Mouse (Mus musculus) heart, embryonic 10.5 days (tissue): ENCODE measurements around the gene Vmac. TPM values are rescaled to one million over a fixed set of nuclear protein-coding genes. Genes with fewer than 3 reads are reported as not detected.

ENCODE experiments used
- DNase-seq: peaks from one replicate; pipeline ENCODE4 v3.0.0-alpha.2; 2017; ENCODE audit warnings: low spot score
- H3K27ac ChIP-seq: fragments of 300-500 bp; sonication (generic); 2 replicates; pipeline ENCODE4 v1.5.1; 2016; ENCODE audit warnings: mild to moderate bottlenecking
- H3K27me3 ChIP-seq: fragments of 300-500 bp; sonication (generic); 2 replicates; pipeline ENCODE4 v1.6.1; 2016; ENCODE audit warnings: mild to moderate bottlenecking; ENCODE audit not compliant: poor library complexity, insufficient read depth, severe bottlenecking
- H3K36me3 ChIP-seq: fragments of 300-500 bp; sonication (generic); 2 replicates; pipeline ENCODE4 v1.6.1; 2016; ENCODE audit warnings: mild to moderate bottlenecking, moderate library complexity
- H3K4me1 ChIP-seq: fragments of 300-500 bp; sonication (generic); 2 replicates; pipeline ENCODE4 v1.6.1; 2016; ENCODE audit warnings: mild to moderate bottlenecking
- H3K4me3 ChIP-seq: fragments of 300-500 bp; sonication (generic); 2 replicates; pipeline ENCODE4 v1.5.1; 2016; ENCODE audit warnings: mild to moderate bottlenecking, moderate library complexity
- H3K9me3 ChIP-seq: fragments of 300-500 bp; sonication (generic); 2 replicates; pipeline ENCODE4 v1.6.1; 2016; ENCODE audit warnings: mild to moderate bottlenecking, moderate library complexity
- WGBS: fragments of 180-500 bp; shearing (Covaris S2); methylation state at CpG from one replicate; pipeline ENCODE4 v1.1.7; 2016; 5-methylcytosine and 5-hydroxymethylcytosine counted together
- polyA plus RNA-seq: library from polyadenylated mRNA; unstranded; fragments of >200 nt; fragmentation: Nextera tagmentation; extraction: Ambion mirVana; gene quantifications from 2 replicates; pipeline ENCODE4 v1.2.1, GENCODE M21; 2016

Gene Vmac
- polyA plus RNA-seq, 1 experiment from 2014 or later, result 12.7 TPM

DNA sequence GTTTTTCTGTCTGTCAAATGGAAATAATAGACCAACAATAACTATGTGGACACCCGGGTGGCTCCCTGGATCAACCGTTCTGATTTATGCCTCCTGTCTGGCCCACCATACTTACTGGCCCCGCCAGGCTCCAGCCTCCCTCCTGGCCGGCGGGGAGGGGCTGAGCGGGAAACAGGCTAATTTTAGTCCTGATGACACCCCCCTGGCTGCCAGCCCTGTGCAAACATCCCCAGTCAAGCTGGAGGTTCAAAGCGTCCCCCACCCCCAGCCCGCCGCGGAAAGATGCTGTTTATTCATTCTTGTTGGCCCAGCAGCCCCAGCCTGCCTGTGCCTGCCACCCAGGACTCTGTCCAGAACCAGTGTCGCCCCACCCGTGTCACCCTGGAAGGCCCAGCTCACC is 10.3 kb upstream of the Vmac start:
- no peak for DNase-seq
- Histone ChIP-seq H3K27ac (peak overlapping the region; percentile 37), H3K4me3 (peak overlapping the region; percentile 27), H3K9me3 (no peaks in the 10 kb centered on the region), H3K27me3 (peaks cover 29% of the 10 kb centered on the region; the same call in 1 of the 2 replicates), H3K36me3 (peaks cover 21% of the 10 kb centered on the region), H3K4me1 (peaks cover 28% of the 10 kb centered on the region)
- 10% methylated on average over 12 of the region's 12 CpGs for WGBS

DNA sequence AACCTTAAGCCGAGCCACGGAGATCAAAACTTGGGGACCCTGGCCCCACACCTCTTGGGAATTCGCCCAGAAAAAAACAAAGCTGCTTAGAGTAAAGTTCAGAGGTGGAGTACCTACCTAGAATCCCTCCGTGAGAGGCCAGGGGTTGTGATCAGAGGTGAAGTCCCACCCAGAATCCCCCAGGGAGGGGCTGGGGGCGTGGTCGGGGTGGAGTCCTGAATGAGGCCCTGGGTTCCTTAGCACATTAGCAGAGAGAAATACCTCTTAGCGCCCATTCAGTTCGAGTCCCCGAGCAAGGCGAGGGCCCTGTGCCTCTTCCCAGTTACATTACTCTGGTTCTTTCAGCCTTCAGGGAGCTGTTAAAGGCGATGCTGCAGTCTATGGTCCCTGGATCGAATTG is 9.8 kb upstream of the Vmac start:
- peak; percentile 87 for DNase-seq
- 6% methylated on average over 12 of the region's 12 CpGs for WGBS
- Histone ChIP-seq H3K4me1 (peaks cover 28% of the 10 kb centered on the region), H3K27ac (peak overlapping the region; percentile 37), H3K9me3 (no peaks in the 10 kb centered on the region), H3K36me3 (peaks cover 25% of the 10 kb centered on the region), H3K4me3 (peak overlapping the region; percentile 27), H3K27me3 (peaks cover 27% of the 10 kb centered on the region; the same call in 1 of the 2 replicates)

DNA sequence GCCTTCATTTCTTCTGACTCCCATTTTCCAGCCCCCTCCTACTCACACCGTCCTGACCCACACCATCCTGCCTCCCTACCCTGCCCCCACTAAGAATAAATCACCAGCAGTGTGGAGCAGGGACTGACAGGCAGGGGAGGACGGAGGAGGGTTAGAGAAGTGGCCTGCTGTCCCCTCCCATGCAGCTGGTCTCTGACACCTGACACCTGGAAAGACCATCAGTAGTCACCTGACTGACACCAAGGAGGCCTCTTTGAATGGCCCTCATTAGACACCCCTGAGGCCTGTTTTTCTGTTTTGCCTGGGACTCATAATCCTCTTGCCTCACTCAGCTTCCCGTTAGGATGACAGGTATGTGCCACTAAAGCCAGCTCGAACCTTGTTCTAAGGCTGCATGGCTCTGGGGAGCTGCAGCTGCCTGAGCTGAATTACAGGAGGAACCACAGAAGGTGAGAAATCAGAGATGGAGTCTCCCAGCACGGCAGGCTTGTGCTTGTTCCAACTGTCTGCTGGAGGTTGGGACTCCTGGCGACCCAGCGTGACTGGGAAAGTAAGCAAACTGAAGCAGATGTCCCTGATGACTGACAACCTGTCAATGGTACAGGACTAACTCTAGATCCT is 9.3 kb upstream of the Vmac start:
- DNase-seq, result no peak
- Histone ChIP-seq H3K36me3 (peaks cover 30% of the 10 kb centered on the region), H3K4me1 (peaks cover 28% of the 10 kb centered on the region), H3K9me3 (no peaks in the 10 kb centered on the region), H3K27ac (peak overlapping the region; percentile 37), H3K4me3 (peak overlapping the region; percentile 27; the same call in 1 of the 2 replicates), H3K27me3 (peaks cover 26% of the 10 kb centered on the region; the same call in 1 of the 2 replicates)
- 8% methylated on average over 7 of the region's 7 CpGs for WGBS

DNA sequence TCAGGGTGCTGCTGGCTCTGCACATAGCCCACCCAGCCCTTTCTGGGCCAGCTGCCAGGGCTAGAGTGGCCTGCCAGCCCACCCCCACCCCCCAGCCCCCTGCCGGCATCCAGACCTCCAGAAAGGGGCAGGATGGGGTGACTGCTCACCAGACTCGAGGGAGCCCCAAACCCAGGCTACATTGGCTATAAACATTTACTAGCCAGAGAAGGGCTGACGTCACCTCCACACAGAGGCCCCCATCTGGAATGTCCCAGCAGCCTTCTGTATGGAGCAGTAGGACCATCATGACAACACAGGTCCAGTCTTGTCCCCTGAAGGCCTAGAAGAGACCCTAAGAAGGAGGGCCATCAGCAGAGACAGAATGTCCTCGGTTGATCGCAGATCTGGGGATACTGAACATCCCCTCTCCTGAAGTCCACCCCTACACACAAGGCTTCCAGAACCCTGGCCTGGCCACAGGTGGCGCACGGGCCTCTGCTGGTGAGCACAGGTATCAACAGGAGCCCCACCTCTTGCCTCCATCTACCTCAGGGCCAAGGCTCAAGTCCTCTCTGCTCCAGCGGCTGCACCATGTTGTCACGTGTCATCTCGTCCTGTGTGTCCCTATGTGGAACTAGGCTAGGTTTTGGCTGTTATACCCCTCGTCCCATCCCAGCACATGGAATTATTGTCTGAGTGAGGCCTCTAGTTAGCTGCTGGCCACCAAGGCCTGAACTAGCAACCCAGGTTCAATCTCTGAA is 5.8 kb upstream of the Vmac start:
- no peaks in the 10 kb centered on the region for H3K9me3 ChIP-seq
- no peak overlapping the region; the same call in 1 of the 2 replicates for H3K27ac ChIP-seq
- 83% methylated on average over 11 of the region's 11 CpGs for WGBS
- no peak for DNase-seq
- H3K36me3 ChIP-seq, result peaks cover 57% of the 10 kb centered on the region
- no peak overlapping the region for H3K4me3 ChIP-seq
- H3K4me1 ChIP-seq, result peaks cover 38% of the 10 kb centered on the region
- H3K27me3 ChIP-seq, result no peaks in the 10 kb centered on the region

DNA sequence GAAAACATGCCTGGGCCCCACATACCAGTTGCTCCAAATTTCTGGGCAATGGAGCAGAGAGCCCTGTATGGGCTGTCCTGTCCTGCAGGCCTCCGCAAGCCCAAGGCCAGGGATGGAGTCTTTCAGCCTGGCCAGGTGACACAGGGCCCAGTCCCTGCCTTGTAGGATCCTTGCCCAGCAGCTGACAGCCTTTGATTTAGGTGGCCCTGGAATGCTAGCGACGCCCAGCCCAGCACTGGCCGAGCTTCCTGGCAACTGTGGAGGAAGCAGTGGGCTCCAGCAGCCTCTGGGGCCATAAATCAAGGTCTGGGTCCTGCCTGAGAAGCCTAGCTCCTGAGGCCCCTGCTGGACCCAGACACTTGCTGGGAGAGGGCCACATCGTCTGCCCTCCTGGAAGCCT is 4.6 kb upstream of the Vmac start:
- Histone ChIP-seq H3K9me3 (no peaks in the 10 kb centered on the region), H3K4me3 (no peak overlapping the region), H3K27ac (no peak overlapping the region), H3K36me3 (peaks cover 57% of the 10 kb centered on the region), H3K27me3 (no peaks in the 10 kb centered on the region), H3K4me1 (peaks cover 32% of the 10 kb centered on the region)
- no peak for DNase-seq
- 82% methylated on average over 5 of the region's 5 CpGs for WGBS

DNA sequence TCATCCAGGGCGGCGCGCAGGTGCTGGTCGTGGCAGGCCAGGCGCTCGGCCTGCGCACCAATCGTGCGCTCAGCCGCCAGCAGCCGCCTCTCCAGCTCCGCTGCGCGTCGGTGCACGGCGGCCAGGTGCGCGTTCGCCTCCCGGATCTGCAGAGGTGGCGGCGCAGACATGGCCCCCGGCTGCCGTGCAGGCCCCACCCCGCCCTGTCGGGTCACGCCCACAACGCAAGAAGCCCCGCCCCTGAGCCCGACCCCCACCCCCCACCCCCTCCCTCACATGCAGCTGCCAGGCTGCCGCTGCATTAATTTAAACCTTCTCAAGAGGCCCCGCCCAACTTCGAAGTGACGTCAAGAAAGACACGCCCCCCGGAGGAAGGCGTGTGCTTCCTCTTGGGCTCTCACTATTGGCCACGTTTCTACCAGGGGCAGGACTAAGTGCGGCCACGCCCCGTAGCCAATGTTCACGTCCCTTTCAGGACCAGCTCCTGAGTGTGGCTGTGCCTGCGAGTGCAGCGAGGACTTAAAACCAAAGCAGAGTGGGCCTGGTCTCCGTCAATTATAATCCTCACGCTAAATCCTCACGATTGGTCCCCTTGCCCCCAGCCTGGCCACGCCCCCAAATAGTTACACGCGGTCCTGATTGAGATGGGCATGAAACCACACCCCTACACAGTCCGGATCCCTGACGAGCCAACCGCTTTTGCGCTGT is 1.0 kb downstream of the Vmac start:
- peaks cover 43% of the 10 kb centered on the region for H3K4me1 ChIP-seq
- H3K9me3 ChIP-seq, result no peaks in the 10 kb centered on the region
- H3K4me3 ChIP-seq, result peak overlapping the region; percentile 90
- peaks cover 33% of the 10 kb centered on the region for H3K36me3 ChIP-seq
- WGBS, result under 1% methylated on average over 55 of the region's 55 CpGs
- H3K27ac ChIP-seq, result peak overlapping the region; percentile 92
- DNase-seq, result peak; percentile 99
- no peaks in the 10 kb centered on the region for H3K27me3 ChIP-seq

DNA sequence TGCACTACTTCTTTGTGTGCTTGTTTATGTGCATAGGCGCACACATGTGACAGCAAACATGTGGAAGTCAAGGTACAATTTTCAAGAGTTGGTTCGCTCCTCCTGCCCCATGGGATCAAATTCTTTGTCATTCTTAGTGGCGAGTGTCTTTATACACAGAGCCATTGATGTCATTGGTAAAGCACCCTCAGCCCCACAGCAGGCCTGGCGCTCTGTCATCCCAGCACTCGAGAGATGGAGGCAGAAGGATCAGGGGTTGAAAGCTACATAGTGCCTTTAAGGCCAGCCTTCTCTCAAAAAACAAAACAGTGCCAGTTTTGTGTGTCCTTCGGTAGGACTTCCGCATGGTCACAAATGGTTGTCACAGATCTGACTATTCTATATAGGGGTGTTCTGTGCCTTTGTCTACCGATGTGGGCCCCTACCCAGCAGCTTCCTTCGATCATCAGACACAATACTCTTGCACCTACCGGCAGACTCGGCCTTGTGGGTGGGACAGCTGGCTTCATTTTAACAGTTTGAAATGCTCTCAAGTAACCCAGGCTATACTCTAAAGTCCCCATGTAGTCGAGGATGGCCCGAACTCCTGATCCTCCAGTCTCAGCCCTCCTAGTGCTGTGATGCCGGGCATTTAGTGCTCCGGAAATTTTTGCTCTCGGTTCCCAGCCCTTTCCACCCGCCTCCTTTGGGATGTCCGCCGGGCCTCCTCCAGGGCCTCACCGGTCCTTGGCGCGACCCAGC is 1.7 kb downstream of the Vmac start:
- no peaks in the 10 kb centered on the region for H3K9me3 ChIP-seq
- H3K4me1 ChIP-seq, result peaks cover 43% of the 10 kb centered on the region
- peak overlapping the region; percentile 90 for H3K4me3 ChIP-seq
- WGBS, result 25% methylated on average over 22 of the region's 22 CpGs
- peaks cover 33% of the 10 kb centered on the region for H3K36me3 ChIP-seq
- H3K27me3 ChIP-seq, result no peaks in the 10 kb centered on the region
- DNase-seq, result no peak
- H3K27ac ChIP-seq, result peak overlapping the region; percentile 89

DNA sequence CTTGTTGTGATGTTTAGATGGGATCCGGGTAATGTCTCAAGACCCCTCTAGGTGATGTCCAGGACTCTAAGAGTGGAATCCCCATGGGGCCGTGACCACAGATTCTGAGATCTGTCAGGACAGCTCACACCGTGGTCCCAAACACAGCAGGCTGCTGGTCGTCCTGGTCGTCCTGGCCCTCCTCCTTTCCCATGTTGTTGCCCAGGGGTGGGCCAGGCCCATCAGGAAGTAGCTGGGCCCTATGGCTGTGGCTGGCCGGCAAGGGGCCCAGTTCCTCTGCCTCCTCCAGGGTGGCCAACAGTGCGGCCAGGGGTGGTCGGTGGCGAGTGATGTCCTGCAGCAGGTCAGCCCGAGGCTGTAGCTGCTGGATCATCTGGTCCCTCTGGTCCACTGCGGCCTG is 2.5 kb downstream of the Vmac start:
- 41% methylated on average over 11 of the region's 11 CpGs for WGBS
- Histone ChIP-seq H3K4me1 (peaks cover 42% of the 10 kb centered on the region), H3K27me3 (no peaks in the 10 kb centered on the region), H3K4me3 (peak overlapping the region; percentile 90; the same call in 1 of the 2 replicates), H3K36me3 (peaks cover 33% of the 10 kb centered on the region), H3K27ac (no peak overlapping the region), H3K9me3 (no peaks in the 10 kb centered on the region)
- DNase-seq, result no peak

DNA sequence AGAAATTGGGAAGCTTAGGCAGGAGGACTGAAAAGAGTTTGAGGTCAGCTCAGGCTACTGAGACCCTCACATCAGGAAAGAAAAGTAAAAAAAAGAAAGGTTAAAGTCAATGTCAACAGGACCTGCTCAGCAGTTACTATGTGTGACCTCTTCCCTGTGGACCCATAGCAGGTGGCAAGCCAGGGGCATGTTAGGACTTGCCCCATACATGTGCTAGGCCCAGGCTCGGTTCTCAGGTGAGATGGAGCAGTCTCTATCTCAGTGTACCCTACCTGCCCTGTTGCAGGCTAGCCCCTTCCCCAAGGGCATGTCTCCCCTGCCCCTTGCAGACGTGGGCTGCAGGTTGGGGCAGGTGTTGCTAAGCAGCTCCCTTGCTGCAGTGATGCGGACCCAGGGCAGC is 8.1 kb downstream of the Vmac start:
- Histone ChIP-seq H3K27ac (no peak overlapping the region), H3K4me3 (no peak overlapping the region), H3K4me1 (peaks cover 8% of the 10 kb centered on the region; the same call in 1 of the 2 replicates), H3K36me3 (peaks cover 80% of the 10 kb centered on the region), H3K27me3 (no peaks in the 10 kb centered on the region), H3K9me3 (no peaks in the 10 kb centered on the region)
- WGBS, result 84% methylated on average over 3 of the region's 3 CpGs
- no peak for DNase-seq

DNA sequence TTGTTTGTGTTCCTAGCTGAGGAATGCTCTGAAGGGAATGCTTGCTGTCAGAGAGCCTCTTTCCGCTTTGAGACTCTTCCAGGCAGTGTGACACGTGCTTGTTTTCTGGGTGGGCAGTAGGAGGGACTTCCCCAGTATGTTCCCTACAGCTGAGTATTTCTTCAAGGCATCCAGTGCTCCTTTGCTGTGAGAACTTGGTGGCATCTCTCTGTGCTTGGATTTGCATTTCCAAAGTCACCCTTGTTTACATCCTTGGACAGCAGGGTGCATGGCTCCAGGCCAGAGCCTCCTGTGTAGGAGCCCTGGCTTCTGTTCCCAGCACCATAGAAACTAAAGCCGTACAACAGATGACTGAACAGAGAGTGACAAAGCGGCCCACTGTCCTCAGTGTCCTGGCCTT is 9.1 kb downstream of the Vmac start:
- H3K27ac ChIP-seq, result no peak overlapping the region
- WGBS, result 86% methylated on average over 4 of the region's 4 CpGs
- no peak overlapping the region for H3K4me3 ChIP-seq
- H3K36me3 ChIP-seq, result peaks cover 89% of the 10 kb centered on the region
- H3K9me3 ChIP-seq, result no peaks in the 10 kb centered on the region
- no peak for DNase-seq
- 0 out of 2 replicates have a peak, but pooled peaks cover 2% of the 10 kb centered on the region for H3K4me1 ChIP-seq
- H3K27me3 ChIP-seq, result no peaks in the 10 kb centered on the region

DNA sequence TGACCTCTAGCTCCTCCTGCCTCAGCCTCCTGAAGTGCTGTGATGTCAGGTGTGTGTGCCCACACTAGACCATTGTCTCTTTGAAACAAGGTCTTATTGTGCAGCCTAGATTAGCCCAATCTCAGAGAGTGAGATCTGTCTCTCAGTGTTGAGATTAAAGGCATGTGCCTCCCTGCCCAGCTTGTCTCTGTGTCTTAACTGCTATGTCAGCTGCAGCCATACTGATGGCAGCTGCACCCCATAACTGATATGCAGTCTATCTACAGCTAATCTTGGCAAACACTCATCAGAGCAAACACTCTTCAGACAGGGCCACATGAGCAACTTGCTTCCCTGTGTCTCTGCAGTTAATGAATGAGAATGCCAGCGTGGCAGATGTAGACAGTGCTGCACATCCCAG is 11.3 kb downstream of the Vmac start:
- no peak overlapping the region for H3K4me3 ChIP-seq
- DNase-seq, result no peak
- H3K27ac ChIP-seq, result no peak overlapping the region
- 95% methylated on average over 1 of the region's 1 CpGs for WGBS
- H3K27me3 ChIP-seq, result no peaks in the 10 kb centered on the region
- H3K4me1 ChIP-seq, result no peaks in the 10 kb centered on the region
- peaks cover 96% of the 10 kb centered on the region for H3K36me3 ChIP-seq
- H3K9me3 ChIP-seq, result no peaks in the 10 kb centered on the region

DNA sequence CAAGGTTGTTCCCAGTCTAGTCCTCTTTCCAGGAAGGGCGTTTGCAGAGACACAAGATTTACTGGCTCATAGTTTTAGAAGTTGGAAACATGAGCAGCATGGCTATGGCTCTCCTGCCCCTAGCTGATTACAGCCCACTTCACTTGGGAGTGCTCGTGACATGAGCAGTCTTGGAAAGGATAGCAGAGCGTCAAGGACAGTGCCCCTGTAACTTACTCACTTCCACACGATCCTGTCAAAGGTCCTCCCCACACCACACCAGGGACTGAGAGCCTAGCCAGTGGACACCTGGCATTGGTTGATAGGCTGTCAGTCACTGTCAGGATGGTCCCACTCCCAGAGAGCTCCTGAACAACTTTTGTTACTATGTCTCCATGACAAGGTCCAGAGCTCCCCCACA is 14.8 kb downstream of the Vmac start:
- 63% methylated on average over 4 of the region's 4 CpGs for WGBS
- no peak overlapping the region for H3K4me3 ChIP-seq
- H3K9me3 ChIP-seq, result no peaks in the 10 kb centered on the region
- H3K4me1 ChIP-seq, result no peaks in the 10 kb centered on the region
- no peak for DNase-seq
- H3K27ac ChIP-seq, result no peak overlapping the region
- no peaks in the 10 kb centered on the region for H3K27me3 ChIP-seq
- H3K36me3 ChIP-seq, result peaks cover 96% of the 10 kb centered on the region
